Mouse (Mus musculus) kidney, adult 9 months (tissue): Measurements from ENCODE around the gene Ttc21a.
A peak's percentile ranks its signal among the peaks of the same experiment; 100 is the strongest.
"Not testable (repeated sequence)": the region's sequence is repeated elsewhere in the genome, so short reads cannot be mapped to it uniquely, and the experiment has no call there.

ENCODE experiments used
- DNase-seq: peaks from one replicate; pipeline ENCODE4 v3.0.0; 2022

The Ttc21a gene

GRCm38 (mm10) chr9:119999636-120000035 is 62.2 kb downstream of the Ttc21a start:
- no peak for DNase-seq

GRCm38 (mm10) chr9:120000761-120001160 is 63.4 kb downstream of the Ttc21a start:
- peak; percentile 70 for DNase-seq

- DNase-seq: peak; percentile 95
Measured at GRCm38 (mm10) chr9:120001945-120002725, 64.7 kb downstream of the Ttc21a start.

- DNase-seq: no peak
Measured at GRCm38 (mm10) chr9:120002893-120003292, 65.5 kb downstream of the Ttc21a start.

- DNase-seq: no peak
Measured at GRCm38 (mm10) chr9:120005936-120006335, 68.5 kb downstream of the Ttc21a start.

GRCm38 (mm10) chr9:120007833-120008232 is 70.4 kb downstream of the Ttc21a start:
- no peak for DNase-seq

GRCm38 (mm10) chr9:120009226-120009841 is 71.9 kb downstream of the Ttc21a start:
- DNase-seq: no peak

- no peak for DNase-seq
Measured at GRCm38 (mm10) chr9:120009871-120010270, 72.5 kb downstream of the Ttc21a start.

- DNase-seq: peak; percentile 99
Measured at GRCm38 (mm10) chr9:120010781-120011511, 73.5 kb downstream of the Ttc21a start.

- DNase-seq: peak; percentile 83
Measured at GRCm38 (mm10) chr9:120011533-120011932, 74.1 kb downstream of the Ttc21a start.

GRCm38 (mm10) chr9:120012161-120012560 is 74.8 kb downstream of the Ttc21a start:
- not testable (repeated sequence) for DNase-seq

GRCm38 (mm10) chr9:120012781-120013180 is 75.4 kb downstream of the Ttc21a start:
- DNase-seq: no peak

- no peak for DNase-seq
Measured at GRCm38 (mm10) chr9:120013251-120013820, 75.9 kb downstream of the Ttc21a start.

- no peak for DNase-seq
Measured at GRCm38 (mm10) chr9:120014828-120015227, 77.4 kb downstream of the Ttc21a start.

- peak; percentile 36 for DNase-seq
Measured at GRCm38 (mm10) chr9:120016956-120017355, 79.5 kb downstream of the Ttc21a start.
